Mouse (Mus musculus) frontal cortex, postnatal 25 days (tissue): ENCODE data around the gene Gm1553.

Experiments
- DNase-seq, 2 experiments: peaks; one replicate each; pipeline ENCODE4 v3.0.0; 2022; ENCODE audit warnings: low spot score in 2 of 2

Gene Gm1553

DNA sequence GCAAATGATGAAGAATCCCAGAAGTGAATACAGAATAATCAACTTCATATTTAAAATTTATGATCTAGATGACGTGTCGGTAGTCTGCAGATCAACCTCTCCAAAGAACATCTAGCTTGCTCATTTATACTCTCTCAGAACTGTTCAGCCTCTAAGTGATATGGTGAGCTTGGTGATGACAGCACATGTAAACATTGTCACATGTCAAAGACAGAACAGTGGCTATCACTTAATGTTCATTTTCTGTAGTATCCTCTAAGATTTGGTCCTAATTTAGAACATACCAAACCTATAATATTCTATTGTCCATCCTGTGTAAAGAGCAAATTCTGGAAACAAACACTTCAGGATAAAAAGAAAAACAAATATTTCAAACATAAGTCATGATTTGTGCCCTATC, at the start of gene Gm1553:
Gene Gm1553 (minus strand): TSS at position 101 of the 400 bp plus-strand sequence.
- DNase-seq = no peak
